Mouse (Mus musculus) embryonic facial prominence, embryonic 10.5 days (tissue): ENCODE data around the gene Nfyb. TPM values are rescaled to one million over a fixed set of nuclear protein-coding genes. Genes with fewer than 3 reads are reported as not detected.

Experiments used
- DNase-seq: peaks from one replicate; pipeline ENCODE4 v3.0.0-alpha.2; 2017; ENCODE audit warnings: low spot score
- H3K27ac ChIP-seq: fragments of 300-500 bp; sonication (generic); replicated peaks from 2 replicates; pipeline ENCODE4 v1.5.1; 2016; ENCODE audit warnings: mild to moderate bottlenecking
- H3K27me3 ChIP-seq: fragments of 300-500 bp; sonication (generic); replicated peaks from 2 replicates; pipeline ENCODE4 v1.6.1; 2016; ENCODE audit warnings: low read depth, mild to moderate bottlenecking; ENCODE audit not compliant: poor library complexity, severe bottlenecking
- H3K36me3 ChIP-seq: fragments of 300-500 bp; sonication (generic); replicated peaks from 2 replicates; pipeline ENCODE4 v1.6.1; 2016; ENCODE audit warnings: mild to moderate bottlenecking, moderate library complexity
- H3K4me1 ChIP-seq: fragments of 300-500 bp; sonication (generic); 2 replicates; pipeline ENCODE4 v1.6.1; 2016
- H3K4me3 ChIP-seq: fragments of 300-500 bp; sonication (generic); 2 replicates; pipeline ENCODE4 v1.5.1; 2016; ENCODE audit warnings: mild to moderate bottlenecking, moderate library complexity
- H3K9me3 ChIP-seq: fragments of 300-500 bp; sonication (generic); 2 replicates; pipeline ENCODE4 v1.6.1; 2016; ENCODE audit warnings: mild to moderate bottlenecking
- WGBS: fragments of 180-500 bp; shearing (Covaris S2); methylation state at CpG from one replicate; pipeline ENCODE4 v1.1.7; 2016; 5-methylcytosine and 5-hydroxymethylcytosine counted together
- polyA plus RNA-seq: library from polyadenylated mRNA; unstranded; fragments of >200 nt; fragmentation: Nextera tagmentation; extraction: Ambion mirVana; gene quantifications from 2 replicates; pipeline ENCODE4 v1.2.1, GENCODE M21; 2016

The Nfyb gene
- polyA plus RNA-seq, 1 experiment from 2014 or later, result 56.3 TPM

DNA sequence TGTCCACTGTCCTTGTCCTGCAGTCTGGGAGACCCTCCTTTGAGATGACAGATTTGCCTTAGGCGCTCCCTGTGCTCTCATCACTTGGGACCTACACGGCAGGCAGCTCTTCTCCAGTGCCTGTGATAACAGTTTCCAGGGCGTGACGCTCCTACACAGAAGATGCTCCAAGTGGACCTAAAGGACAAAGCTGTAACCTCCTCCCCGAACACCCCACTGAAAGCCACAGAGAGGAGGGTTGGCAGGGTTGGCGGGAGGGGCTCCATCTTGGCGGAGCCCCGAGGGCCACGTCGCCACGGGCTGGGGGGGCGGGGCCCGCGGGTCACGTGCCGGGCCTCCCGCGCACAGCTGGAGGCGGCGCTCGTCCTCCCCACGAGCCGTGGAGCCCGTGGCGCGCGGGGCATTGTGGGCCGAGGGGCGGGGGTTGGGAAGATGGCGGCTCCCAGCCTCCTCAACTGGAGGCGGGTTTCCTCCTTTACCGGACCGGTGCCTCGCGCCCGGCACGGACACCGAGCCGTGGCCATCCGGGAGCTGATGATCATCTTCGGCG, 65.2 kb downstream of the Nfyb start:
- H3K36me3 ChIP-seq, result peaks cover 18% of the 10 kb centered on the region
- no peaks in the 10 kb centered on the region for H3K27me3 ChIP-seq
- 1% methylated on average over 42 of the region's 42 CpGs for WGBS
- peaks cover 26% of the 10 kb centered on the region for H3K4me1 ChIP-seq
- peak overlapping the region; percentile 71 for H3K4me3 ChIP-seq
- DNase-seq, result peak; percentile 92
- H3K27ac ChIP-seq, result peak overlapping the region; percentile 88
- no peaks in the 10 kb centered on the region for H3K9me3 ChIP-seq

Other genes with a start within 250 kb of the Nfyb start
- gene 1190007I07Rik, start 140.9 kb downstream of the Nfyb start, polyA plus RNA-seq, result 36.9 and 38.6 TPM in 2 replicates
- gene Tdg, start 134.3 kb downstream of the Nfyb start, polyA plus RNA-seq, result 262 and 276 TPM in 2 replicates
- gene Glt8d2, start 73.5 kb downstream of the Nfyb start, polyA plus RNA-seq, result 3.4 and 5.2 TPM in 2 replicates
- gene Hcfc2, start 68.0 kb downstream of the Nfyb start, polyA plus RNA-seq, result 24.5 and 26.6 TPM in 2 replicates
- 169 and 177 TPM in 2 replicates for gene Txnrd1, start 69.8 kb upstream of the Nfyb start, polyA plus RNA-seq
- 0.52 and 0.57 TPM in 2 replicates for gene Eid3, start 102.5 kb upstream of the Nfyb start, polyA plus RNA-seq
- gene Chst11, start 221.4 kb upstream of the Nfyb start, polyA plus RNA-seq, result 1.1 and 1.3 TPM in 2 replicates